Comparison of ENCODE assay signal across 22 mouse cellular contexts in the genomic region with DNA sequence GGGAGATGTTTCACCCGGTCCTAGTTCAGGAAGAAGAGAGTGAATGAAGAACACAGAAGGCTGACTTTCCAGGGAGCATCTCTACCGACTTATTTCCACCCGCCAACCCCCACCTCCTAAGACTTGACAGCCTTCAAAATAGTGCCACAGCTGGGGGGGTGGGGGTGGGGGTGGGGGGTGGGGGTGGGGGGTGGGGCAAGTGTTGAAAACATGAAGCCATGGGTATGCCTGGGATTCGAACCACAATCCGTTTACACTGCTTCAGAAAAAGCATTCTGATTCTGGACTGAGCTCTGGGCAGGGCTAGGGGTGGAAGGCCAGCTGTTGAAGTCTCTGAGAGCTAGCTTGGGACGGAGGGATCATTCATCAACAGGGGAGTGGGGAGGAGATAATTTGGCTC. TPM values are rescaled to one million over a fixed set of nuclear protein-coding genes. Genes with fewer than 3 reads are reported as not detected.
"Had no signal": no experiment of that assay in that cellular context is flagged by ENCODE, and none has a peak within 500 bp of the region (broad histone marks: within the 10 kb centered on the region; RNA-seq: fewer than 3 reads in every experiment).

No protein-coding gene starts in this region.

- H3K9ac ChIP-seq: limb, embryonic 13.5 days; liver, embryonic 15.5 days; stomach, embryonic 15.5 days had no signal

- H3K4me2 ChIP-seq: limb, embryonic 13.5 days; liver, embryonic 15.5 days; stomach, embryonic 15.5 days had no signal

- H3K9me3 ChIP-seq: limb, embryonic 13.5 days; liver, embryonic 15.5 days; stomach, embryonic 15.5 days had no signal

- H3K36me3 ChIP-seq: limb, embryonic 13.5 days; liver, embryonic 15.5 days; stomach, embryonic 15.5 days had no signal

- H3K27ac ChIP-seq: layer of hippocampus, adult 2 months; limb, embryonic 13.5 days; liver, embryonic 15.5 days; stomach, embryonic 15.5 days had no signal

- H3K27me3 ChIP-seq: limb, embryonic 13.5 days had no signal

- DNase-seq: kidney, adult 18-20 months; kidney, postnatal 10 days; kidney, postnatal 4 days; left cerebral cortex, postnatal 4 days; lung, adult 2 months; lung, postnatal 36 days; right cerebral cortex, postnatal 14 days; thymus, adult 2 months; thymus, postnatal 25 days had no signal

- H3K4me3 ChIP-seq: layer of hippocampus, adult 2 months; limb, embryonic 13.5 days; liver, embryonic 15.5 days; stomach, embryonic 15.5 days had no signal

- H3K4me1 ChIP-seq: liver, embryonic 15.5 days; stomach, embryonic 15.5 days had no signal

- ATAC-seq: lung, postnatal 0 days had no signal

RNA-seq across cellular contexts. Expression of gene Il12b, which starts 23.4 kb away (rescaled TPM):
- total RNA-seq: layer of hippocampus, adult 2 months; layer of hippocampus, postnatal 10 days; left cerebral cortex, adult 18-20 months; left cerebral cortex, postnatal 10 days; left cerebral cortex, postnatal 4 days; liver, adult 2 months; megakaryocyte progenitor cell, adult 5-6 weeks had no signal
- polyA plus RNA-seq: kidney, embryonic 14.5 days; liver, adult 2 months; liver, embryonic 15.5 days; neural tube, embryonic 11.5 days; testis, adult 2 months had no signal
